Mouse (Mus musculus): ENCODE data around the gene Slc25a41.

GRCm38 (mm10) chr17:56988921-56989430, 52.5 kb downstream of the Slc25a41 start:
- TF ChIP-seq POLR2A (IDR thresholded peaks at IDR 0.05; ENCODE audit: insufficient read depth, low read depth, low read length) (no peak), CTCF (IDR thresholded peaks at IDR 0.05) (peak; percentile 33)

Data from heart, adult 2 months (tissue).